Comparison of ENCODE assay signal across 30 mouse cellular contexts in the genomic region with DNA sequence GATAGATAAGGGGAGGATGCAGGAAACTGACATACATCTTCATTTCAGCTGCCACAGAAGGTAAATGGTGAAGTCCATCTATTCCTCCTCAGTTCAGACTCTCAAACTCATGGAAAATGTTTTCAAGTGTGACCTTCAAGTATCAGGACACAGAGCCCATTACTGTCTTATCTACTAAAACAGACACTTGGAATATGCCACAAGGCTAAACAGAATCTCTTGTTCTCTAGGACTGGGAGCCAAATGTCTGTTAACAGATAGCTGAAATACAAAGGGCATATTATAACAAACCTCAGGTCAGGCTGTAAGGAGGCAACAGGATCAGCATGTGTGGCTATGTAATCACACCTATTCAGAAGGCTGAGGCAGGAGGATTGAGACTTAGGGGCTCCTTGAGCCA. TPM values are rescaled to one million over a fixed set of nuclear protein-coding genes. Genes with fewer than 3 reads are reported as not detected.
DNase-seq lines count a peak whose midpoint lies in the region; ATAC-seq and TF ChIP-seq lines count a peak whose summit lies in the region.
"Had no signal": no experiment of that assay in that cellular context is flagged by ENCODE, and none has a peak within 500 bp of the region (broad histone marks: within the 10 kb centered on the region; RNA-seq: fewer than 3 reads in every experiment).

No protein-coding gene starts in this region.

- no peaks in the 10 kb centered on the region for H3K79me2 ChIP-seq in MEL (ENCODE audit: control insufficient read depth, insufficient read depth, low read length, poor library complexity)

- peak overlapping the region; percentile 28; the same call in 1 of the 2 replicates for H3K27ac ChIP-seq in MEL (ENCODE audit: control insufficient read depth, low read depth, low read length)
- H3K27ac ChIP-seq in bone marrow macrophage, adult 2 months (ENCODE audit: insufficient read depth, low read depth, low read length) = peak overlapping the region; percentile 37; the same call in 1 of the 2 replicates
- H3K27ac ChIP-seq: embryonic facial prominence, embryonic 13.5 days; embryonic facial prominence, embryonic 15.5 days; forebrain, embryonic 10.5 days; forebrain, embryonic 12.5 days had no signal

- no peak for TF ChIP-seq POLR2A in MEL (IDR thresholded peaks at IDR 0.05; ENCODE audit: control insufficient read depth in 1 of 2, insufficient read depth in 1 of 2, low read depth in 1 of 2, low read length in 2 of 2, poor library complexity in 1 of 2)
- TF ChIP-seq POLR2A in bone marrow macrophage, adult 2 months (IDR thresholded peaks at IDR 0.05; ENCODE audit: borderline replicate concordance, low read depth, low read length) = no peak

- no peak for ATAC-seq in megakaryocyte, adult 5-6 weeks (ENCODE audit: poor library complexity, severe bottlenecking)
- ATAC-seq in megakaryocyte-erythroid progenitor cell, adult 5-6 weeks (replicated peaks; ENCODE audit: low FRiP score, low TSS enrichment, poor library complexity, severe bottlenecking) = peak; percentile 55
- ATAC-seq: CD4-positive, CD25-positive, alpha-beta regulatory T cell, adult 4 months; forebrain, embryonic 14.5 days; forebrain, embryonic 16.5 days had no signal

- no peak for TF ChIP-seq RAD21 in MEL (IDR thresholded peaks at IDR 0.05; ENCODE audit: low read depth, low read length)

- H3K9me3 ChIP-seq in megakaryocyte, embryonic 14.5 days = no peaks in the 10 kb centered on the region
- no peaks in the 10 kb centered on the region for H3K9me3 ChIP-seq in MEL (replicated peaks; ENCODE audit: insufficient read depth, low read length)
- H3K9me3 ChIP-seq: embryonic facial prominence, embryonic 13.5 days; embryonic facial prominence, embryonic 15.5 days; forebrain, embryonic 10.5 days; forebrain, embryonic 12.5 days; G1E had no signal

- no peak overlapping the region for H3K9ac ChIP-seq in MEL (ENCODE audit: control insufficient read depth, low read depth, low read length, poor library complexity, severe bottlenecking)
- H3K9ac ChIP-seq: embryonic facial prominence, embryonic 13.5 days; embryonic facial prominence, embryonic 15.5 days; forebrain, embryonic 12.5 days had no signal

- TF ChIP-seq CTCF in MEL (IDR thresholded peaks at IDR 0.05 in 2 of 3, conservative IDR thresholded peaks at IDR 0.05 in 1 of 3; ENCODE audit: control insufficient read depth in 1 of 3, insufficient read depth in 1 of 3, low read depth in 2 of 3, low read length in 3 of 3, poor library complexity in 1 of 3, severe bottlenecking in 1 of 3) = no peak
- no peak for TF ChIP-seq CTCF in bone marrow macrophage, adult 2 months (IDR thresholded peaks at IDR 0.05; ENCODE audit: low read depth, low read length)

- DNase-seq in MEL (ENCODE audit: low read depth, low spot score) (peak; percentile 46), MN1 (ENCODE audit: low spot score) (no peak)
- no peak for DNase-seq in kidney, postnatal 10 days
- no peak for DNase-seq in c-Kit-positive CD71-positive TER-119-positive erythroid progenitor cells, embryonic 14.5 days (ENCODE audit: low spot score)
- DNase-seq: adrenal gland, adult 2 months; adrenal gland, postnatal 10 days; adrenal gland, postnatal 25 days; B cell, adult 2 months; cerebellum, adult 11 months; cerebellum, adult 18-20 months; cerebellum, adult 8-10 months; cerebellum, adult 9-11 months; cerebellum, postnatal 14 days; cerebellum, postnatal 36 days; embryo, embryonic 11 days had no signal

- peak overlapping the region; percentile 65 for H3K4me3 ChIP-seq in megakaryocyte, embryonic 14.5 days (replicated peaks)
- H3K4me3 ChIP-seq in MEL (ENCODE audit: control insufficient read depth in 1 of 2, insufficient read depth in 1 of 2, low read depth in 2 of 2, low read length in 2 of 2) = no peak overlapping the region
- no peak overlapping the region for H3K4me3 ChIP-seq in bone marrow macrophage, adult 2 months (ENCODE audit: insufficient read depth, low read length)
- H3K4me3 ChIP-seq: embryonic facial prominence, embryonic 13.5 days; embryonic facial prominence, embryonic 15.5 days; erythroblast, embryonic 14.5 days; forebrain, embryonic 10.5 days; forebrain, embryonic 12.5 days had no signal

- H3K27me3 ChIP-seq in megakaryocyte, embryonic 14.5 days (replicated peaks) = no peaks in the 10 kb centered on the region
- no peaks in the 10 kb centered on the region for H3K27me3 ChIP-seq in MEL (ENCODE audit: control insufficient read depth in 1 of 2, insufficient read depth in 2 of 2, low read length in 2 of 2)
- H3K27me3 ChIP-seq: CH12.LX; embryonic facial prominence, embryonic 13.5 days; embryonic facial prominence, embryonic 15.5 days; forebrain, embryonic 12.5 days had no signal

- peaks cover 43% of the 10 kb centered on the region for H3K4me1 ChIP-seq in megakaryocyte, embryonic 14.5 days
- H3K4me1 ChIP-seq in MEL (ENCODE audit: control insufficient read depth in 1 of 2, insufficient read depth in 2 of 2, low read length in 2 of 2) = peaks cover 5 to 9% of the 10 kb centered on the region in 2 experiments
- peaks cover 13% of the 10 kb centered on the region for H3K4me1 ChIP-seq in bone marrow macrophage, adult 2 months (ENCODE audit: control insufficient read depth, insufficient read depth, low read length)

- peak; percentile 76 to 79 for TF ChIP-seq EP300 in MEL (IDR thresholded peaks at IDR 0.05; ENCODE audit: low read depth in 1 of 2, low read length in 2 of 2)

- H3K36me3 ChIP-seq in megakaryocyte, embryonic 14.5 days (replicated peaks; ENCODE audit: low read length) = peaks cover 56% of the 10 kb centered on the region
- peaks cover 0 to 13% of the 10 kb centered on the region in 2 experiments; a peak in 3 of 4 replicates for H3K36me3 ChIP-seq in MEL (ENCODE audit: control insufficient read depth in 1 of 2, insufficient read depth in 2 of 2, low read length in 2 of 2)

TF ChIP-seq in MEL, 35 proteins besides CTCF, POLR2A, EP300 and RAD21 (continues in another document):
- no peak for TF ChIP-seq ELF1 (IDR thresholded peaks at IDR 0.05; ENCODE audit: low read depth, low read length)
- TF ChIP-seq MAFK (IDR thresholded peaks at IDR 0.05; ENCODE audit: borderline replicate concordance, low read depth, low read length) = no peak
- TF ChIP-seq GATA1 (IDR thresholded peaks at IDR 0.05; ENCODE audit: low read depth, low read length) = peak; percentile 49; the same call in 1 of the 2 replicates
- no peak for TF ChIP-seq MAZ (IDR thresholded peaks at IDR 0.05; ENCODE audit: low read depth, low read length)
- no peak for TF ChIP-seq CHD2 (IDR thresholded peaks at IDR 0.05; ENCODE audit: low read length)
- no peak for TF ChIP-seq POLR2AphosphoS2 (IDR thresholded peaks at IDR 0.05; ENCODE audit: low read length)
- TF ChIP-seq ZMIZ1 (IDR thresholded peaks at IDR 0.05; ENCODE audit: low read depth, low read length) = no peak
- no peak for TF ChIP-seq ZNF384 (IDR thresholded peaks at IDR 0.05; ENCODE audit: low read depth, low read length)

RNA-seq across cellular contexts. Expression of a gene that starts 4.0 kb away (rescaled TPM):
- polyA plus RNA-seq in megakaryocyte, embryonic 14.5 days (2012; ENCODE audit: insufficient read depth, low replicate concordance) = 2.1 and 12.2 TPM in 2 replicates
- total RNA-seq in megakaryocyte, adult 5-6 weeks (2015) = 29.5 and 32.9 TPM in 2 replicates
- 14.5 and 17.3 TPM in 2 replicates for total RNA-seq in megakaryocyte, adult 5-6 weeks (2017)
- total RNA-seq in MEL (2012; rRNA removed) = 15.7 and 18.8 TPM in 2 replicates
- 10 to 100 TPM in 1 of 2 experiments, not detected in 1; 21.5 TPM for polyA plus RNA-seq in MEL (2012; ENCODE audit: insufficient read depth in 1 of 2, insufficient read length in 2 of 2, low read depth in 1 of 2, low replicate concordance in 2 of 2, missing spikeins in 1 of 2)
- 41.1 and 49.4 TPM in 2 replicates for polyA plus RNA-seq in bone marrow macrophage, adult 2 months (2012; ENCODE audit: insufficient read depth, insufficient read length, missing spikeins)
- 27.0 and 31.1 TPM in 2 replicates for total RNA-seq in megakaryocyte-erythroid progenitor cell, adult 5-6 weeks (2014; fragmentation: Nextera tagmentation)
- total RNA-seq in megakaryocyte-erythroid progenitor cell, adult 5-6 weeks (2017) = 15.2 and 20.2 TPM in 2 replicates

RNA-seq across cellular contexts. Expression of a gene that starts 4.5 kb away (rescaled TPM):
- not detected in 2 replicates for polyA plus RNA-seq in megakaryocyte, embryonic 14.5 days (2012; ENCODE audit: insufficient read depth, low replicate concordance)
- total RNA-seq in megakaryocyte, adult 5-6 weeks (2015) = 0.14 TPM in 1 of 2 replicates, not detected in the other
- 0.40 and 1.6 TPM in 2 replicates for total RNA-seq in megakaryocyte, adult 5-6 weeks (2017)
- total RNA-seq in MEL (2012; rRNA removed) = not detected in 2 replicates
- polyA plus RNA-seq in MEL (2012; ENCODE audit: insufficient read depth in 1 of 2, insufficient read length in 2 of 2, low read depth in 1 of 2, low replicate concordance in 2 of 2, missing spikeins in 1 of 2) = under 1 TPM in 1 of 2 experiments, not detected in 1; 0.07 TPM
- polyA plus RNA-seq in bone marrow macrophage, adult 2 months (2012; ENCODE audit: insufficient read depth, insufficient read length, missing spikeins) = 0.84 and 0.97 TPM in 2 replicates
- total RNA-seq in megakaryocyte-erythroid progenitor cell, adult 5-6 weeks (2014; fragmentation: Nextera tagmentation) = not detected in 2 replicates
- total RNA-seq in megakaryocyte-erythroid progenitor cell, adult 5-6 weeks (2017) = not detected in 2 replicates
- total RNA-seq: adrenal gland, postnatal 25 days; CH12.LX; common myeloid progenitor, adult 5-6 weeks had no signal
- polyA plus RNA-seq: adrenal gland, adult 2 months; CD4-positive, CD25-positive, alpha-beta regulatory T cell, adult 4 months; erythroblast, embryonic 14.5 days; G1E had no signal

RNA-seq across cellular contexts. Expression of a gene that starts 29.1 kb away (rescaled TPM):
- polyA plus RNA-seq in megakaryocyte, embryonic 14.5 days (2012; ENCODE audit: insufficient read depth, low replicate concordance) = not detected in 2 replicates
- total RNA-seq in megakaryocyte, adult 5-6 weeks (2015) = 12.3 and 13.2 TPM in 2 replicates
- total RNA-seq in megakaryocyte, adult 5-6 weeks (2017) = 7.0 and 8.1 TPM in 2 replicates
- 0.98 and 1.8 TPM in 2 replicates for total RNA-seq in MEL (2012; rRNA removed)
- polyA plus RNA-seq in MEL (2012; ENCODE audit: insufficient read depth in 1 of 2, insufficient read length in 2 of 2, low read depth in 1 of 2, low replicate concordance in 2 of 2, missing spikeins in 1 of 2) = 1 to 10 TPM in 1 of 2 experiments, not detected in 1; 1.1 TPM
- polyA plus RNA-seq in bone marrow macrophage, adult 2 months (2012; ENCODE audit: insufficient read depth, insufficient read length, missing spikeins) = 8.0 and 10.2 TPM in 2 replicates
- 6.6 and 6.7 TPM in 2 replicates for total RNA-seq in megakaryocyte-erythroid progenitor cell, adult 5-6 weeks (2014; fragmentation: Nextera tagmentation)
- 8.6 and 13.0 TPM in 2 replicates for total RNA-seq in megakaryocyte-erythroid progenitor cell, adult 5-6 weeks (2017)

RNA-seq across cellular contexts. Expression of a gene that starts 31.3 kb away (rescaled TPM):
- 2.0 and 3.5 TPM in 2 replicates for polyA plus RNA-seq in megakaryocyte, embryonic 14.5 days (2012; ENCODE audit: insufficient read depth, low replicate concordance)
- 29.7 and 33.4 TPM in 2 replicates for total RNA-seq in megakaryocyte, adult 5-6 weeks (2015)
- 16.3 and 20.3 TPM in 2 replicates for total RNA-seq in megakaryocyte, adult 5-6 weeks (2017)
- total RNA-seq in MEL (2012; rRNA removed) = 15.1 and 20.5 TPM in 2 replicates
- polyA plus RNA-seq in MEL (2012; ENCODE audit: insufficient read depth in 1 of 2, insufficient read length in 2 of 2, low read depth in 1 of 2, low replicate concordance in 2 of 2, missing spikeins in 1 of 2) = 10 to 100 TPM in 1 of 2 experiments, not detected in 1; 23.4 TPM
- polyA plus RNA-seq in bone marrow macrophage, adult 2 months (2012; ENCODE audit: insufficient read depth, insufficient read length, missing spikeins) = 21.5 and 24.1 TPM in 2 replicates
- total RNA-seq in megakaryocyte-erythroid progenitor cell, adult 5-6 weeks (2014; fragmentation: Nextera tagmentation) = 19.8 and 23.7 TPM in 2 replicates
- total RNA-seq in megakaryocyte-erythroid progenitor cell, adult 5-6 weeks (2017) = 20.4 and 21.8 TPM in 2 replicates
